Mouse (Mus musculus) heart, adult 2 months (tissue): ENCODE data around the gene Plcl1. TPM values are rescaled to one million over a fixed set of nuclear protein-coding genes. Genes with fewer than 3 reads are reported as not detected.
"Not testable (repeated sequence)": the region's sequence is repeated elsewhere in the genome, so short reads cannot be mapped to it uniquely, and the experiment has no call there.

ENCODE experiments used
- DNase-seq, 2 experiments: peaks; one replicate each; pipeline ENCODE4 v3.0.0; 2021
- H3K27ac ChIP-seq: fragments of 200-600 bp; 2 replicates; pipeline ENCODE4 v1.8.1; 2022
- H3K27me3 ChIP-seq: fragments of 200-500 bp; 2 replicates; pipeline ENCODE4 v1.6.1; 2012; ENCODE audit warnings: mild to moderate bottlenecking, low read length, inconsistent platforms, mixed read lengths; ENCODE audit not compliant: control insufficient read depth, insufficient read depth
- H3K36me3 ChIP-seq: fragments of 200-500 bp; 2 replicates; pipeline ENCODE4 v1.6.1; 2012; ENCODE audit warnings: low read length, inconsistent platforms; ENCODE audit not compliant: control insufficient read depth, insufficient read depth
- H3K4me1 ChIP-seq: fragments of 200-500 bp; 2 replicates; pipeline ENCODE4 v1.6.1; 2011; ENCODE audit warnings: low read length; ENCODE audit not compliant: control insufficient read depth, insufficient read depth
- H3K4me3 ChIP-seq: fragments of 200-600 bp; 2 replicates; pipeline ENCODE4 v1.8.1; 2022
- H3K79me2 ChIP-seq: fragments of 200-500 bp; replicated peaks from 2 replicates; pipeline ENCODE4 v1.6.1; 2012; ENCODE audit warnings: mild to moderate bottlenecking, inconsistent platforms, low read length, moderate library complexity, mixed read lengths; ENCODE audit not compliant: control insufficient read depth, insufficient read depth
- H3K9ac ChIP-seq: fragments of 200-500 bp; 2 replicates; pipeline ENCODE4 v1.6.1; 2012; ENCODE audit warnings: low read depth, mild to moderate bottlenecking, control low read depth, inconsistent platforms, low read length, mixed read lengths
- CTCF ChIP-seq: fragments of 200-600 bp; IDR thresholded peaks from 2 replicates; pipeline ENCODE4 v1.8.1; 2022; ENCODE audit warnings: antibody characterized with exemption, mild to moderate bottlenecking, moderate library complexity
- EP300 ChIP-seq: fragments of 200-500 bp; IDR thresholded peaks from 2 replicates; pipeline ENCODE4 v1.6.1; 2011; ENCODE audit warnings: low read depth, low read length, control low read depth; ENCODE audit not compliant: insufficient read depth
- POLR2A ChIP-seq: fragments of 200-500 bp; IDR thresholded peaks from 2 replicates; pipeline ENCODE4 v1.6.1; 2011; ENCODE audit warnings: mild to moderate bottlenecking, low read depth, low read length, control low read depth; ENCODE audit not compliant: insufficient read depth
- WGBS: fragments of 180-500 bp; shearing (Covaris S2); methylation state at CpG from one replicate; pipeline ENCODE4 v1.1.7; 2018; 5-methylcytosine and 5-hydroxymethylcytosine counted together
- intact Hi-C: fragments of 180-260 bp; cut with DNase I; formaldehyde crosslinking; loops from one replicate; pipeline ENCODE4 v1.15.1; 2025
- polyA plus RNA-seq: library from polyadenylated mRNA; depleted of rRNA; stranded (reverse); fragments of >200 nt; gene quantifications from 2 replicates; pipeline ENCODE4 v1.2.3, GENCODE M21; 2012
- total RNA-seq, 2 experiments: library from RNA; stranded (reverse); gene quantifications; 2 replicates each; pipeline ENCODE4 v1.2.3; 2021

Gene Plcl1
- total and polyA plus RNA-seq, 3 experiments: 0.86 to 3.1 (median 3.0) TPM

GRCm38 (mm10) chr1:55449779-55450178 lies 44.1 kb downstream of the Plcl1 start:
- H3K27ac ChIP-seq: no peak overlapping the region
- 93% methylated on average over 3 of the region's 3 CpGs for WGBS
- no peaks in the 10 kb centered on the region for H3K79me2 ChIP-seq
- intact Hi-C loops: no loop called here
- no peak for DNase-seq
- H3K9ac ChIP-seq: no peak overlapping the region
- H3K4me3 ChIP-seq: no peak overlapping the region
- TF ChIP-seq EP300 (no peak), CTCF (no peak), POLR2A (no peak)
- no peaks in the 10 kb centered on the region; the same call in 1 of the 2 replicates for H3K4me1 ChIP-seq
- no peaks in the 10 kb centered on the region for H3K36me3 ChIP-seq
- no peaks in the 10 kb centered on the region for H3K27me3 ChIP-seq

- Histone ChIP-seq H3K36me3 (no peaks in the 10 kb centered on the region), H3K9ac (no peak overlapping the region), H3K27ac (no peak overlapping the region), H3K4me1 (no peaks in the 10 kb centered on the region), H3K79me2 (no peaks in the 10 kb centered on the region), H3K4me3 (no peak overlapping the region), H3K27me3 (no peaks in the 10 kb centered on the region)
- TF ChIP-seq POLR2A: no peak
- no peak for TF ChIP-seq EP300
- TF ChIP-seq CTCF: no peak
- WGBS: 55% methylated on average over 5 of the region's 5 CpGs
- intact Hi-C loops: no loop called here
- DNase-seq: peak in 1 of 2 experiments; percentile 28
These were observed 48.4 kb downstream of the Plcl1 start for GRCm38 (mm10) chr1:55454119-55454518.

GRCm38 (mm10) chr1:55462301-55462700 lies 56.6 kb downstream of the Plcl1 start:
- Histone ChIP-seq H3K4me1 (no peaks in the 10 kb centered on the region), H3K27me3 (no peaks in the 10 kb centered on the region), H3K36me3 (no peaks in the 10 kb centered on the region), H3K9ac (no peak overlapping the region), H3K79me2 (no peaks in the 10 kb centered on the region), H3K27ac (no peak overlapping the region), H3K4me3 (no peak overlapping the region)
- TF ChIP-seq POLR2A: no peak
- TF ChIP-seq CTCF: no peak
- TF ChIP-seq EP300: no peak
- no peak for DNase-seq
- intact Hi-C loops: no loop called here
- 89% methylated on average over 5 of the region's 5 CpGs for WGBS

- Histone ChIP-seq H3K27me3 (no peaks in the 10 kb centered on the region), H3K4me1 (no peaks in the 10 kb centered on the region), H3K36me3 (no peaks in the 10 kb centered on the region), H3K9ac (no peak overlapping the region), H3K4me3 (no peak overlapping the region), H3K79me2 (no peaks in the 10 kb centered on the region), H3K27ac (no peak overlapping the region)
- 74% methylated on average over 9 of the region's 9 CpGs for WGBS
- TF ChIP-seq CTCF: peak; percentile 11; the same call in 1 of the 2 replicates
- no peak for TF ChIP-seq POLR2A
- intact Hi-C loops: no loop called here
- no peak for DNase-seq
These were observed 68.0 kb downstream of the Plcl1 start for GRCm38 (mm10) chr1:55473756-55474155.

- no peak for DNase-seq
- H3K4me3 ChIP-seq: no peak overlapping the region
- no peaks in the 10 kb centered on the region for H3K27me3 ChIP-seq
- 71% methylated on average over 7 of the region's 7 CpGs for WGBS
- no peaks in the 10 kb centered on the region for H3K36me3 ChIP-seq
- H3K9ac ChIP-seq: no peak overlapping the region
- H3K4me1 ChIP-seq: no peaks in the 10 kb centered on the region
- H3K79me2 ChIP-seq: no peaks in the 10 kb centered on the region
- TF ChIP-seq POLR2A: no peak
- no peak for TF ChIP-seq CTCF
- no peak for TF ChIP-seq EP300
- no peak overlapping the region for H3K27ac ChIP-seq
- intact Hi-C loops: no loop called here
These were observed 69.3 kb downstream of the Plcl1 start for GRCm38 (mm10) chr1:55474976-55475375.

GRCm38 (mm10) chr1:55487371-55487770 lies 81.7 kb downstream of the Plcl1 start:
- intact Hi-C loops: not testable (repeated sequence)
- 83% methylated on average over 10 of the region's 10 CpGs for WGBS

More at GRCm38 (mm10) chr1:55487371-55487770, 81.7 kb downstream of the Plcl1 start:
- H3K27ac ChIP-seq, DNase-seq, H3K27me3 ChIP-seq, H3K36me3 ChIP-seq, H3K4me1 ChIP-seq, H3K4me3 ChIP-seq, H3K79me2 ChIP-seq, H3K9ac ChIP-seq: not testable (repeated sequence)
